Mouse (Mus musculus) forebrain, embryonic 10.5 days (tissue): ENCODE data around the gene Mprip. TPM values are rescaled to one million over a fixed set of nuclear protein-coding genes. Genes with fewer than 3 reads are reported as not detected.

Experiments
- DNase-seq: peaks from one replicate; pipeline ENCODE4 v3.0.0-alpha.2; 2017; ENCODE audit warnings: low spot score; ENCODE audit errors: extremely low spot score
- H3K27ac ChIP-seq: fragments of 300-500 bp; sonication (generic); 2 replicates; pipeline ENCODE4 v1.5.1; 2016; ENCODE audit warnings: mild to moderate bottlenecking
- H3K27me3 ChIP-seq: fragments of 300-500 bp; sonication (generic); 2 replicates; pipeline ENCODE4 v1.6.1; 2016; ENCODE audit warnings: mild to moderate bottlenecking; ENCODE audit not compliant: poor library complexity, severe bottlenecking
- H3K36me3 ChIP-seq: fragments of 300-500 bp; sonication (generic); replicated peaks from 2 replicates; pipeline ENCODE4 v1.6.1; 2016; ENCODE audit warnings: mild to moderate bottlenecking, moderate library complexity
- H3K4me1 ChIP-seq: fragments of 300-500 bp; sonication (generic); 2 replicates; pipeline ENCODE4 v1.6.1; 2016
- H3K4me3 ChIP-seq: fragments of 300-500 bp; sonication (generic); 2 replicates; pipeline ENCODE4 v1.5.1; 2016; ENCODE audit warnings: mild to moderate bottlenecking, moderate library complexity
- H3K9me3 ChIP-seq: fragments of 300-500 bp; sonication (generic); 2 replicates; pipeline ENCODE4 v1.6.1; 2016; ENCODE audit warnings: mild to moderate bottlenecking, moderate library complexity
- WGBS: fragments of 180-500 bp; shearing (Covaris S2); methylation state at CpG from one replicate; pipeline ENCODE4 v1.1.7; 2016; 5-methylcytosine and 5-hydroxymethylcytosine counted together
- polyA plus RNA-seq: library from polyadenylated mRNA; unstranded; fragments of >200 nt; fragmentation: Nextera tagmentation; extraction: Ambion mirVana; gene quantifications from 2 replicates; pipeline ENCODE4 v1.2.1, GENCODE M21; 2016

Gene Mprip
- polyA plus RNA-seq, 1 experiment from 2014 or later, result 28.3 TPM

GRCm38 (mm10) chr11:59821625-59822024 is 160.5 kb downstream of the Mprip start:
- Histone ChIP-seq H3K36me3 (peaks cover 100% of the 10 kb centered on the region), H3K4me1 (no peaks in the 10 kb centered on the region), H3K9me3 (no peaks in the 10 kb centered on the region), H3K27me3 (no peaks in the 10 kb centered on the region), H3K27ac (no peak overlapping the region), H3K4me3 (no peak overlapping the region)
- no peak for DNase-seq
- WGBS, result 88% methylated on average over 3 of the region's 3 CpGs

Other genes with a start within 250 kb of the Mprip start
- gene Jmjd4, start 211.3 kb upstream of the Mprip start, polyA plus RNA-seq, result 19.7 and 20.9 TPM in 2 replicates
- 111 and 114 TPM in 2 replicates for gene Snap47, start 210.1 kb upstream of the Mprip start, polyA plus RNA-seq
- 8.9 and 9.3 TPM in 2 replicates for gene Zfp867, start 188.8 kb upstream of the Mprip start, polyA plus RNA-seq
- 43.1 and 44.2 TPM in 2 replicates for gene Zkscan17, start 134.6 kb upstream of the Mprip start, polyA plus RNA-seq
- gene Nlrp3, start 119.7 kb upstream of the Mprip start, polyA plus RNA-seq, result 0.04 TPM in 1 of 2 replicates, not detected in the other
- gene Olfr222, start 85.1 kb upstream of the Mprip start, polyA plus RNA-seq, result not detected in 2 replicates
- gene Olfr223, start 68.0 kb upstream of the Mprip start, polyA plus RNA-seq, result not detected in 2 replicates
- 3.8 TPM in 2 replicates for gene Pld6, start 126.3 kb downstream of the Mprip start, polyA plus RNA-seq
- gene Flcn, start 148.7 kb downstream of the Mprip start, polyA plus RNA-seq, result 30.9 and 35.4 TPM in 2 replicates
- gene Nt5m, start 178.1 kb downstream of the Mprip start, polyA plus RNA-seq, result 33.6 and 38.8 TPM in 2 replicates
- gene Cops3, start 178.5 kb downstream of the Mprip start, polyA plus RNA-seq, result 256 and 258 TPM in 2 replicates